ENCODE assay signal across 29 mouse cellular contexts in the genomic region with DNA sequence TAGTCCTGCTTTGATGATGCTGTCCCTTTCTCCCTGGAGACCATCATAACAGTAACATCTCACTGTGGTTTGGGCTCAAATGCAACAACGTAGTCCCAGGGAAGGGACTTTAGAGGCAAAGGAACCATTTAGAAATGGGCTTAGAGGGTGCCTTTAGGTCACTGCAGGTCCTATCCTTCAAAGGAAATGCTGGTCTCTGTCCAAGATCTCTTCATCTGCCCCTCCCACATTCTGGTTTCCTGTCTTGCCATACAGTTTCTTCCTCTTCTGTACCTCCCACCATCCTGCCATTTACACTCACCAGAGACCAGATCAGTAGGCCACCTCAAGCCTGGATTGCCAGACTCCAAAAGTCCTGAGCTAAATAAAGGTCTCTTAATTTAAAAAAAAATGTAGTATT.
A peak's percentile ranks its signal among the peaks of the same experiment; 100 is the strongest.
DNase-seq lines count a peak whose midpoint lies in the region; ATAC-seq and TF ChIP-seq lines count a peak whose summit lies in the region.
"Had no signal": no experiment of that assay in that cellular context is flagged by ENCODE, and none has a peak within 500 bp of the region (broad histone marks: within the 10 kb centered on the region; RNA-seq: fewer than 3 reads in every experiment).

No protein-coding gene starts in this region.

- no peak for DNase-seq in kidney, adult 2 months
- DNase-seq in kidney, postnatal 36 days = no peak
- no peak for DNase-seq in right cerebral cortex, postnatal 14 days
- no peak for DNase-seq in right cerebral cortex, postnatal 36 days (ENCODE audit: low spot score in 2 of 2)
- DNase-seq: adrenal gland, adult 8-10 months; adrenal gland, postnatal 14 days; adrenal gland, postnatal 36 days; B cell, adult 2 months; cerebellum, adult 11-12 months; cerebellum, adult 2 months; cerebellum, adult 9-10 months; cerebellum, postnatal 10 days; cerebellum, postnatal 25 days; embryo, embryonic 11 days had no signal

- peaks cover 18% of the 10 kb centered on the region; the same call in 1 of the 2 replicates for H3K4me1 ChIP-seq in kidney, adult 2 months (ENCODE audit: control insufficient read depth, insufficient read depth, low read length)
- H3K4me1 ChIP-seq: embryonic facial prominence, embryonic 15.5 days; forebrain, embryonic 10.5 days; forebrain, embryonic 12.5 days had no signal

- TF ChIP-seq POLR2A in kidney, adult 2 months (IDR thresholded peaks at IDR 0.05; ENCODE audit: low read depth, low read length) = no peak

- peak; percentile 86 for ATAC-seq in common myeloid progenitor, adult 5-6 weeks (replicated peaks; ENCODE audit: low read depth, poor library complexity, severe bottlenecking)
- ATAC-seq in megakaryocyte, adult 5-6 weeks (ENCODE audit: poor library complexity, severe bottlenecking) = peak; percentile 48
- ATAC-seq in frontal cortex, adult (ENCODE audit: low TSS enrichment) = no peak
- ATAC-seq: activated CD4-positive, CD25-positive, alpha-beta regulatory T cell, adult 4 months; CD4-positive, CD25-positive, alpha-beta regulatory T cell, adult 4 months; forebrain, embryonic 14.5 days; forebrain, embryonic 16.5 days; Patski had no signal

- no peak for TF ChIP-seq CTCF in kidney, adult 2 months (conservative IDR thresholded peaks at IDR 0.05; ENCODE audit: insufficient read depth, insufficient read length, low read depth, low read length)

- no peaks in the 10 kb centered on the region; the same call in 1 of the 2 replicates for H3K36me3 ChIP-seq in kidney, adult 2 months (ENCODE audit: control insufficient read depth, insufficient read depth, low read length)
- H3K36me3 ChIP-seq: embryonic facial prominence, embryonic 13.5 days; embryonic facial prominence, embryonic 15.5 days; forebrain, embryonic 10.5 days; forebrain, embryonic 12.5 days; G1E had no signal

- H3K27me3 ChIP-seq in kidney, adult 2 months (replicated peaks; ENCODE audit: control insufficient read depth, insufficient read depth, low read length) = no peaks in the 10 kb centered on the region
- H3K27me3 ChIP-seq: CH12.LX; embryonic facial prominence, embryonic 13.5 days; embryonic facial prominence, embryonic 15.5 days; forebrain, embryonic 12.5 days; Patski had no signal

- 72% methylated on average over 1 of the region's 1 CpGs for WGBS in kidney, adult 2 months

- H3K4me3 ChIP-seq in kidney, adult 2 months (ENCODE audit: insufficient read depth, low read depth, low read length) = no peak overlapping the region
- H3K4me3 ChIP-seq: embryonic facial prominence, embryonic 13.5 days; embryonic facial prominence, embryonic 15.5 days; erythroblast, embryonic 14.5 days; forebrain, embryonic 10.5 days; forebrain, embryonic 12.5 days had no signal

- H3K27ac ChIP-seq in kidney, adult 2 months (ENCODE audit: insufficient read depth, low read depth, low read length) = peak overlapping the region; percentile 63; the same call in 1 of the 2 replicates
- H3K27ac ChIP-seq: embryonic facial prominence, embryonic 13.5 days; embryonic facial prominence, embryonic 15.5 days; forebrain, embryonic 10.5 days; forebrain, embryonic 12.5 days had no signal
